Mouse (Mus musculus) heart, adult 9 months (tissue): ENCODE measurements around the gene Polr2j.

Experiments
- DNase-seq, 2 experiments: peaks; one replicate each; pipeline ENCODE4 v3.0.0; 2022; ENCODE audit warnings: low spot score in 2 of 2

The Polr2j gene

DNA sequence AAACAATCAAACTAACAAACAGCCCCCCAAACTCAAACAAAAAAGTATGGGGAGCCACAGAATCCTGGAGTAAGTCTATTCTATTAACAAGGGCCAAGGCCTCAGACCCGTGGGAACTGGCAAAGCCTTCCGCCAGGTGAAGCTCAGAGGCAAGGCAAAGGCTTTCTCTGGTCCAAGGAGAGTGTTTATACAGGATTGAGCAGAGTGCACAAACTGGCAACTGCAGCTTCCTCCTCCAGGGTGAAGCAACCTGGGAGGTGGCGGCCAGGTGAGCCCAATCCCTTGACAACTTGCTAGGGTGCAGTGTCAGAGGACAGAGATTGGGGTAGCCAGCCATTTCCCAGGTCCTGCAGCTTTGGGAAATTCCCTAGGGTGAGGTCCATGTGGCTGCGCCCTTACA lies 50.9 kb downstream of the Polr2j start:
- no peak for DNase-seq

DNA sequence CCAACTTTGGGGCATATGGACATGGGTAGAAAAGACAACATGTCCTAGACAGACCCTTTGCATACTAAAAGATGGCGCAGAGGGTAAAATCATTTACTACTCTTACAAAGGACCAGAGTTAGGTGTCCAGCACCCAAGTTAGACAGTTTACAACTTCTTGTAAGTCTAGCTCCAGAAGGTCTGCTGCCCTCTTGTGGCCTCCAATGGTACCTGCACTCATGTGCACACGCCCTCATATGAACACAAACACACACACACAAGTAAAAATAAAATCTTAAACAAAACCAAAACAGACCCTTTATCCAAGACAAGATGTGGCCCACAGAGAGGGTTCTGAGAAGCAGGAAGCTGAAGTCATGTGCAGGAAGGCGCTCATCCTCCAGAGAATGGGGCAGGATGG lies 51.6 kb downstream of the Polr2j start:
- DNase-seq = no peak

DNA sequence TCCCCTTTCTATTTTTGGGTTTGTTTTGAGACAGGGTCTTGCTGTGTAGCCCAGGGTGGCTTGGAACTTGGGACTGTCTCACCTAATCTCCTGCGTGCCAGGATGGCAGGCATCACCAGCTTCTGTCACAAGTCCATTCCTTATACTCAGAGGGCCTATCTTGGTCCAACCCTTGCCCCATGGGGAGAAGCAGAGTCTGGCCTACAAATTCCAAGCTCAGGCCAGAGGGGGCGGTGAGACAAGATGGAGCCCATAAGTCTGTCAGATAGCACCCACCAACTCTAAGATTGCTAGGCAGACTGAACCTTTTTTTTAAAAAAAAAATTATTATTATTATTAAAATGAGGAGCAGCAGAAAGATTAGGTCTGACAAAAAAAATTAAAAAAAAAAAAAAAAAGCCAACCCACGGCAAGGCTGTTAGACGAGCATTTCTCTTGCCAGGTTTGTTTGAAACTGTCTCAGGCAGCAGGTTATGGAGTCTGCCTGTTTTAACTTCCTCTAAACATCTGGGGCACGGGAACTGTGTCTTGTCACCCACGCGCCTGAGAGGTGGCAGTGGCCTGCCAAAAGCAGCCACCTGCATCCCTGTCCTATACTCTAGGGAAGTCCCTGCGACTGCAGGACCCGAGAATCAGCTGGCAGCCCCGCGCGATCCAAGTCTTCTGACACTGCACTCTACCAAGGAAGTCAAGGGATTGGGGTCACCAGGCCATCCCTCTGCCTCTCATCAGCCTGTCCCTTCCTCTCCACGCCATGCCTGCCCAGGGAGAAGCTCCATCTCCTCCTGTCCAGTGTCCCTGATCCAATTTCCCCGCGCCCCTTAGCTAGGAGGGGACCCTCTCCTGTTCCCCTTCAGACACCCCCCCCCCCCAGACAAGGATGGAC lies 53.4 kb downstream of the Polr2j start:
- no peak for DNase-seq

DNA sequence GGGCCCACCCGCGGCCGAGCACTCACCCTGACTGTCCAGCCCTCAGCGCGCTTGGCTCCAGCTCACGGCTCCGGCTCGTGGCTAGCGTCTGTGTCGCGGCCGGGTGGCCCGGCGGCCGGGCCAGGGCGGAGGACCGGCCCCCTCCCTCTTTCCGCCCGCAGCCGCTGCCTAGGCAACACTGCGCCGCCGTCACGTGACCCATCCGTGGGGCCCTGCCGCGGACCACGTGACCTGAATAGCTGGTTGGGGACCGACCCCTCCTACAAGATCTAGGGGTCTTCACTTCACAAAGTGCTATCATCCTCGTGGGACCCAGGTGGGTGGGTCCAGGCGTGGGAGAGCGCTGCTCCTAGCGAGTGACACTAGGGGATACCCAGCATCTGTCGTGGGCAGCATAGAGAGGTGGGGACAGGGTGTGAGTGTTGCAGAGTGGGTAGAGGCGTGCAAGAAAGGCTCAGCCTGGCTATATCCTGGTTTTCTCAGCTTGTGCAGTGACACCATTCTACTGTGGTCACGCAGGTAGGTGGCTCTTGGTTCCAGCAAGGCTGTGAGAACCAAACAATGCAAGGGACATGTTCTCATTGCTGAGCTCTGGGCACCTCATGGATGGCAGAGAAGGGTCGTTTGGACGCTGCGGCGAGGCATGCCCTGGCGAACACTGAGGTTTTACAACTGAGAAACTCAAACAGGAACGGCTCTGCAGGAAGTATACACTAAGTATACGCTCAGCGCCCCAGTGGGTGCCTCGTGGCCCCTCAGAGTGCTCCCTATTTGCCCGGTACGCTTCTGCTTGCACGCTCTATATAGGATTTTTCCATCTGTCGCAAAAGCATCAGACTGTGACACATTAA lies 54.3 kb downstream of the Polr2j start, which contains the start of gene Orai2:
Gene Orai2 (minus strand): TSS at position 202 of the 851 bp plus-strand sequence.
- DNase-seq = peak; percentile 80 to 84

- DNase-seq = no peak
These were observed 55.2 kb downstream of the Polr2j start for GRCm38 (mm10) chr5:136171363-136172341.
